Mouse (Mus musculus) gastrocnemius, postnatal 14 days (tissue): ENCODE measurements around the gene Opa3. TPM values are rescaled to one million over a fixed set of nuclear protein-coding genes. Genes with fewer than 3 reads are reported as not detected.

Experiments used
- DNase-seq: peaks from one replicate; pipeline ENCODE4 v3.0.0; 2021; ENCODE audit warnings: mixed read lengths
- intact Hi-C: fragments of 180-260 bp; cut with DNase I; formaldehyde crosslinking; loops from one replicate; pipeline ENCODE4 v1.15.1; 2025; ENCODE audit warnings: low total_unique reads
- long read RNA-seq, 2 experiments: library from polyadenylated mRNA; stranded (forward); transcript quantifications; one replicate each; pipeline ENCODE4 v2.0.0; 2021
- total RNA-seq, 2 experiments: library from RNA; stranded (reverse); gene quantifications; 2 replicates each; pipeline ENCODE4 v1.2.3; 2021

The Opa3 gene
- total RNA-seq = 10 to 100 TPM; 35.1 to 43.0 TPM
- long read RNA-seq, experiment 1, transcript Opa3-201 (2 exons, 3,366 nt) = major isoform, 72 of 78 reads
- long read RNA-seq, experiment 1, partial matches to known transcripts = 5 of 78 reads
- long read RNA-seq, experiment 1, other reads (novel, unspliced or antisense) = 1 of 78 reads
- long read RNA-seq, experiment 2, transcript Opa3-201 (2 exons, 3,366 nt) = major isoform, 109 of 119 reads
- long read RNA-seq, experiment 2, partial matches to known transcripts = 10 of 119 reads
- long read RNA-seq, experiment 2, other reads (novel, unspliced or antisense) = 0 of 119 reads

DNA sequence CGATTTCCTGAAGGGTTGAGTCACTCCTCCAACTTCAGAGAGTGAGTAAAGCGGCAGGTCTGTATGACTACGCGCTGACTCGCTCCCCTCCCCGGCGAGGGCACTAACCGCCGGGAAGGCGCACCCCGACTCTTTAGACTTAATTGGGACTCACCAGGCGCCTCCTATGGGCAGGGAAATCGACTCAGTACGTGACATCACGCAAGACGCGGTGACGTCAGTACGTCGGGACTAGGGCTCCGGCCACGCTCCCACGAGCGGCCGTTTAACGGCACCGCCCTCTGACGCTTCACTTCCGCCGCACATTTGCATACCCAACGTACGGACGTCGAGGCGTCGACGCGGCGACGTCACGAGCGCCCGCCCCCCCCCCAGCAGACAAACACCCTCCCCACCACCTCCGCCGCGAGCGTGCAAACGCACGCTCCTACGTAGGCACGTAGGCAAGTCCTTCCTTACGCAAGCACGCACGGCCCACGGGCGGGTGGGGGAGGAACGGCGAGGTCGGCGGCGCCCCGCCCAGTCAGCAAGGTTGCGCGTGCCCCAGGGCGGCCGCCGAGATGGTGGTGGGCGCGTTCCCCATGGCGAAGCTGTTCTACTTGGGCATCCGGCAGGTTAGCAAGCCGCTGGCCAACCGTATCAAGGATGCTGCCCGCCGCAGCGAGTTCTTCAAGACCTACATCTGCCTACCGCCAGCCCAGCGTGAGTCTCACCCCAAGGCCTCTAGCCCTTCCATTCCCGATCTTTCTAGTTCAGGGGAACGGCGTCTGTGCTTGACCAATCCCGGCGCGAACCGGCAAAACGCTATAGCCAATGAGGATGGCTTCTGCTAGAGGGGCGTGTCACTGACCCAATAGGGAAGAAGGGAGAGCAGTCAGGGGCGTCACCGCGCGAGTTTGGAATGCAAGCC, at the start of gene Opa3:
Opa3 (plus strand) TSS at position 452 of the 910 bp plus-strand sequence.
- DNase-seq = peak; percentile 99
- intact Hi-C loops = no loop called here

DNA sequence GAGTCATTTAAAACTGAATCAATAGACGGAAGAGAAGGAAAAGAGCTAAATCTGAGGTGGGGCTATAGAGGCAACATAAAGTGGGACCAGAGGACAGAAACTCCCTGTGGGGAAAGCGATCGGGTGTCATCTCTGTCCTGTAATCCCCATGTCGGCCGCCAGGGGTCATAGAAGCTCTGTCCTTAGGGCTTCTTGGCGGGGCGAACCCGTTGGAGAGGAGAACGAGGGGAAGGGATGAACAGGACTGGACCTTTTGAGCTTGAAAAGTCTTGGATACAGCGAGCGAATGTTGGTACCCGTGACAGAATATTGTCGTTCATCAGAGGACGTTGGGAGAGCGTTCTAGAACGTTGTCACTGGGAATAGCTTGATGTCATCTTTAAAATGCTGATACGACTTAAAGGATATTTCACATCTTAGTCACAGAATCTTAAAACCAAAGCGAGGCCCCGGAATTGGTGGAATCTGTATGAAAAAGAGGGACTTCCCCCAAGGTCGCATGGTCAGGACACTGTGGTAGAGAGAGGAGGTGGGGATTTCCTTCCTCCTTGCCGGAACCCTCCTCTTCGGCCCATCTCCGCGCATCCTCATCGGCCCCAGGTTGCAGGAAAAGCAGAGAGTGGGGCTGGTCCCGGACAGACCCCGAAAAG, 49.6 kb upstream of the Opa3 start:
- intact Hi-C loops = loop anchor here (5.0 kb wide), 1 partner anchor 34 kb away; the partner anchor contains the start of gene Gpr4

DNA sequence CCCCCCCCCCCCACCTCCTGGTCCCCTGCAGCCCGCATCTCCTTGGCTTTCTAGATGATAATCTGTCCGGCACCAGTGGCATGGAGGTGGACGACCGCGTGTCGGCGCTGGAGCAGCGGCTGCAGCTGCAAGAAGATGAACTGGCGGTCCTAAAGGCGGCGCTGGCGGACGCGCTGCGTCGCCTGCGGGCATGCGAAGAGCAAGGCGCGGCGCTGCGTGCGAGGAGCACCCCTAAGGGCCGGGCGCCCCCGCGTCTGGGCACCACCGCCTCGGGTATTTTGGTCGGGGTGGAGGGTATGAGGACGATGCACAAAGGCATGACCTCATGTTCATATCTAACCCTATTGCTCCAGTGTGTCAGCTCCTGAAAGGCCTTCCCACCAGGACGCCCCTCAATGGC, 49.0 kb upstream of the Opa3 start:
- intact Hi-C loops = loop anchor here (5.0 kb wide), 1 partner anchor 33 kb away; the partner anchor contains the start of gene Gpr4
- peak; percentile 75 for DNase-seq

More for the DNA sequence above, 49.6 kb upstream of the Opa3 start:
- DNase-seq = peak; percentile 69

DNA sequence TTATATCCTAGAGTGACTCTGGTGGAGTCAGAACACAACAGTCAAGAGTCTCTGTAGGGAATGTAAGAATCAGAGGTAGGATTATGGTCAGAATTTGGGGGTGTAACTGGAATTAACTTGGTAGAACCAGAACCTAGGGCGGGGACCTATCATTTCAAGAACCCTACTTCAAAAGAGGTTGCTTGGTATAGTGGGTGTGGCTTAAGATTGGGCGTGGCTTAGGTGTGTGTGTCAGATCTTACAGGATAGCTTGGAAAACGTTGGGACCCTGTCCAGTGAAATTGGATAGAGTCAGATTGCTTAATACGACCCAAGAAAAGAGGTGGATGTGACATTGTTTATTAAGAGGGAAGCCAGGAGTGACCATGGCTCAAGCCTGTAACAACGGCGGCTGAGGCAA, 48.2 kb upstream of the Opa3 start:
- intact Hi-C loops = loop anchor here (5.0 kb wide), 1 partner anchor 32 kb away; the partner anchor contains the start of gene Gpr4
- no peak for DNase-seq

DNA sequence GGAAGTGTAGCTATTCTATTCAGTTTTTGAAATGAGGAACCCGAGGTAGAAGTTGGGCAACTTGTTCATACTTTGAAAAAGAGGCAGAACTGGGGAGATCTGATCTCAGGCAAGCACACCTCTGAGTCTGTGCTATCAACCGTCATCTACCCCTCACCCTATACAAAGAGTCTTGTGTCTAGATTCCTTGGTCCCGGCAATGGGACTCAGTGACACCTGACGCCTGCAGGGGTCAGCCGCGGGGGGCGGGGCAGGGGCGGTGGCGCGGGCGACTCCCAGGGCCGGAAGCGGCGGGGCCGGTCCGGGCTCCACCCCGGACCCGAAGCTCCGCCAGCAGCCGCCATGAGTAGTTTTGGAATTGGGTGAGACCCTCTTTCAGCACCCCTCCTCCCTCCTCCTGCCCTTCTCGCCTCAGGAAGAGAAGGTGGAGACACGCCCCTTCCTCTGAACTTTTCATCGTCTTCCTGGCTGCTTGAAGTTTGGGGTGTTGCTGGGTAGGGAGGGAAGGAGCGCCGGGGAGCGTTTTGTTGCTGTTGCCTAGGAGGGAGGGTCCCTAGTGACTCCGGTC, 47.2 kb upstream of the Opa3 start:
- intact Hi-C loops = no loop called here
- no peak for DNase-seq

DNA sequence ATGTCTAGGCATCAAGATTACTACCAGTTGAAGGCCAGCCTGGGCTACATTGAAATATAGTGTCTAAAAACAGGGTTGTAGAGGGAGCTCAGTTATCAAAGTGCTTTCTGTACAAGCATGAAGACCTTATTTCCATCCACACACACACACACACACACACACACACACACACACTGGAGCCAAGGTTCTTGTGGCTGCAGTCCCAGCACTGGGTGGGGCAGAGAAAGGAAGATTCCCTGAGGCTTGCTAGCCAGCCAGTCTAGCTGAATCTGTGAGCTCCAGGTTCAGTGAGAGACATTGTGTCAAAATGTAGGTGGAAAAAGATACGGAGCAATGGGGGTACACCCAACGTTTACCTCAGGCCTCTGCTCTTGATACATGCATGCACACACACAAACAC, 43.9 kb upstream of the Opa3 start:
- intact Hi-C loops = no loop called here
- no peak for DNase-seq

DNA sequence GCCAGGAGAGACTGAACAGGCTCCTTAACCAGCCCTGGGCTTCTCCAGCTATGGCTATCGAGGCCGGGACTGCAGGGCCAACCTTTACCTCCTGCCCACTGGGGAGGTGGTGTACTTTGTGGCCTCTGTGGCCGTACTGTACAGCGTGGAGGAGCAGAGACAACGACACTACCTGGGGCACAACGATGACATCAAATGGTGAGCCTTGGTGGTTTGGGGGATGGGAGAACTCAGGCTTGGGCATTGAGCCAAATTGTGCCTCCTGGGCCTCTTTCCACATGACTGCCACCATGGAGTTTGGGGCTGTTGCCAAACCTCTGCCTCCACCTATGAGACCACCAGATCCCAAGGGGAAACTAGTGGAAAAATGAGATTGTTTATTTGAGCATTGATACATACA, 43.4 kb upstream of the Opa3 start:
- intact Hi-C loops = no loop called here
- DNase-seq = no peak

DNA sequence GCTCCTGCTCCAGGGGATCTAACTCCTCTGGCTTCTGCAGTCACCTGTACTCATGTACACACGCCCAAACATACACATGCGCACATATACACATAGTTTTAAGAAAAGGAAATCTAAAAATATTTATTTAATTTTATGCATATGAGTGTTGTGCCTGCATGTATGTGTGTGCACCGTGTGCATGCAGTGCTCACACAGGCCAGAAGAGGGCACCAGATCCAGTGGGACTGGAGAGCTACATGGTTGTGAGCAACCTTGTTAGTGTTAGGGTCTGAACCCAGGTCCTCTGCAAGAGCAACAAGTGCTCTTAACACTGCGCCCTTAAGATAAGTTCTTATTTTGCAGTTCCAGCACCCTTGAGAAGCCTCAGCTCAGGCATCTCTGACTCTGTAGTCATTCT, 33.5 kb upstream of the Opa3 start:
- DNase-seq = no peak
- intact Hi-C loops = no loop called here

DNA sequence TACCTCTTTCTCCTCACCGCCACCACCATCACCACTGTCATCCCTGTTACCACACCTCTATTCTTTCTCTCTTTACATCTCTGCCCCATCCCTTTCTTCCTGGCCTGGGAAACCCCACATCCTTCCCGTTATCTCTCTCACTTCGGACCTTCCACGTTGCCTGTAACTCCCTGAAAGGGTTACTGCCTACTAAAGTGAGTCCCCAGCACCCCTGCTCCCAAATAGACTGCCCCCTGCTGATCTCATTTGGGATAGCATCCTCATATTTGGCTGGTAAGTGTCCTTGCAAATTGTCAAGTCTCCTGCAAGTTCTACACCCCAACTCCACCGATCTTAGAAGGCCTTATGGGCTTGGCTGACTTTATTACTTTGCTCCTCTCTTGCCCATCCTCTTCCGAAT, 31.5 kb upstream of the Opa3 start:
- intact Hi-C loops = no loop called here
- no peak for DNase-seq

DNA sequence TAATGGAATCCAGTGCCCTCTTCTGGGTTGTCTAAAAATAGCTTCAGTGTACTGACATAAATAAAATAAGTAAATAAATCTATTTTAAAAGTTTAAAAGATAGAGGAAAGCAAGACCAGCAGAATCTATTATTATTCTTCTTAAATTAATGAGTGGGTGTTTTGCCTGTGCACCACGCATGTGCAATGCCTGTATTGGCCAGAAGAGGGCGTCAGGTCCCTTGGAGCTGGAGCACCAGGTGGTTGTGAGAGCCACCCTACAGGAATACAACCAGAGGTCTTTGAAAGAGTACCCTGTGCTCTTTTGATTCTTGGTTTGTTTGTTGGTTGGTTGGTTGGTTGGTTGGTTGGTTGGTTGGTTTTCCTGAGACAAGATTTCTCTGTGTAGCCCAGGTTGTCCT, 30.1 kb upstream of the Opa3 start:
- DNase-seq = no peak
- intact Hi-C loops = no loop called here

DNA sequence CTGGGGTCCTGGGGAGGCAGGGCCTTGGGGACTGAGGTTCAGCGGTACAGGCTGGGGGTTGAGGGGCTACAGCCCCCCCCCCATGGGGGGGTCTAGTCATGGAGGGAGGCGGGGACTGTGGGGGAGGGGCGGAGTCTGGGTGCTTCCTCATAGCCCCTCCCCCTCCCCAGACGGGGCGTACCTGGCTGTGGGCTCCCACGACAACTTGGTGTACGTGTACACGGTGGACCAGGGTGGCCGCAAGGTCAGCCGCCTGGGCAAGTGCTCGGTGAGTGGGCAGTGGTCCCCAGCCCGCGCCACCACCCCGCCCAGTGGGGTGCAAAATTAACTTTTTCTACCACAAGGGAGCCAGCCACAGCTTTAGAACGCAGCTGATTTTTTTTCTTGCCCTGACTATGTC, 26.5 kb upstream of the Opa3 start:
- intact Hi-C loops = no loop called here
- DNase-seq = no peak

DNA sequence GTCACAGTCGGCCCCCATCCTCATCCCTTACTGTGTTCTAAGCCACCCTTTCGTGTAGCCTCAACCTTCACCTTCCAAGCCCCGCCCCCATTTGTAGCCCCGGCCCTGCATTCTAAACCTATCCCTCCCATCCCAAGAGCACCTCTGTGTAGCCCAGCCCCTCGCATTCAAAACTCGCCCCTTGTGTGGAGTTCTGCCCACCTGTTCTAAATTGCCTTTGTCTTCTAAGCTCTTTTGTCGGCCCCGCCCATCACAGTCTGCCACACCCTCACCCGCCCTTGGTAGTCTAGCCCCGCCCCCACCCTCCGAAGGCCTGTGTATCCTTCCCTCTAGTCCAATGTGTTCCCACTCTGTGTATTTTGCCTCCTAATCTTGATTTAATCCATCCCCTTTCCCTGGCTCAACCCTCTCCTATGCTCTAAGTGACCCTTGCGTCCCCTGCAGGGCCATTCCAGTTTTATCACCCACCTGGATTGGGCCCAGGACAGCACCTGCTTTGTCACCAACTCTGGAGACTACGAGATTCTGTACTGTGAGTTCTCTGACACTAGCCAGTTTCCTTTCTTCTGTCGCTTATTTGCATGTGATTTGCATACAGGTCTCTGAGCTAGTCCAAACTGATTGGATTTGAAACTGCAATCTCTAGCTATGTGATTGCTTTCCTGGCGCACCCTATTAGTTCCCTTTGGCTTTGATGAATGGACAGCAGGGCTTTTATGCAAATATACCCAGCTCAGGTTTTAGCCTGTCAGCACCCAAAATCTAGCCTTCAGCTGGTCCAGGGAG, 25.9 kb upstream of the Opa3 start:
- intact Hi-C loops = no loop called here
- DNase-seq = no peak

DNA sequence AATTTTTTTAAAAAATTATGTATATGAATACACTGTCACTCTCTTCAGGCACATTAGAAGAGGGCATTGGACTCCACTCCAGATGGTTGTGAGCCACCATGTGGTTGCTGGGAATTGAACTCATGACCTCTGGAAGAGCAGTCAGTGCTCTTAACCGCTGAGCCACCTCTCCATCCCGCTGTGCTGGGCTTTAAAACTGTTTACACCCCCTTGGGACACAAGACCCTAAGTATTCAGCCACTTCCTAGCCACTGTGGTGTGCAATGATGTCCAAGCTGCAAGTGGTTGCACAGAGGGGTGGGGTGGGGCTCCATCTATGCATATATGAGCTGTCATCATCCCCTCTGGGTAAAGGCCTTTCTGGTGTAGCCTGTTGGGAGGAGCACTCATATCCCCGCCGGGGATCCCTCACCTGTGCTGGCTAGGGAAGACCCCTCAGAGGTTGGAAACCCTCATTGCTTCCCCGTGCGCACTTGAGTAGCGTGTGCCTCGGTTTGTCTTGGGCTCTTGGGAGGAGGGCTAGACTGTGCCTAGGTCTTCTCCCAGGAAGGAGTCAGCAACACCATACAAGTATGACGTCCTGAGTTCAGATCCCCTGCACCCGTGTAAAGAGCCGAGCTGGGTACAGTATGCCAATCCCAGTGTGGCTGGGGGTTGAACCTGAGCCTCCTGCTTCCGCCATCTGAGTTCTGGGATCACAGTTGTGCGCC, 19.8 kb upstream of the Opa3 start:
- no peak for DNase-seq
- intact Hi-C loops = no loop called here

DNA sequence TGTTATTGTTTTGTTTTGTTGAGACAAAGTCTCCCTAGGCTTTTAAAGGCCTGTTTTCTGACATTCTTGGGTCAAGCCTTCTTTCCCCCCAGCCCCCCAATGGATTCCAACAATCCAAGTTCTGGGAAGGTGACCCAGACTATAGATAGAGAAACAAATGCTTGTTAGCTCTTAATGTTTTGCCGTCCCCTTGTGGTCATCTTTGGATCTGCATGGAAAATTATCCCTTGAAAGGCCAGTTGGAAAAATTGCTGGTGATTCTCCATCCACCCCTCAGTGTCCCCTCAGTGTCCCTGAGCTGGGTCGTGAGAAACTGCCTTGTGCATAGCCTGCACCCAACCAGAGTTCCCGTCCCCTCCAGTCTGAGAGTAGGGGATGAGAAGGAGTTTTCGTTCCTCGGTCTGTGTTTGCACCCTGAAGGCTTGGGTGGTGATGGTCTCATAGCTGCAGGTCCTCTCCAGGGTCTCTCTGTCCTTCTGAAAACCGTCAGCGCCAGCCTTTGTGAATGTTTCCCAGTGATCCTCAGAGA, 19.1 kb upstream of the Opa3 start:
- DNase-seq = no peak
- intact Hi-C loops = no loop called here

DNA sequence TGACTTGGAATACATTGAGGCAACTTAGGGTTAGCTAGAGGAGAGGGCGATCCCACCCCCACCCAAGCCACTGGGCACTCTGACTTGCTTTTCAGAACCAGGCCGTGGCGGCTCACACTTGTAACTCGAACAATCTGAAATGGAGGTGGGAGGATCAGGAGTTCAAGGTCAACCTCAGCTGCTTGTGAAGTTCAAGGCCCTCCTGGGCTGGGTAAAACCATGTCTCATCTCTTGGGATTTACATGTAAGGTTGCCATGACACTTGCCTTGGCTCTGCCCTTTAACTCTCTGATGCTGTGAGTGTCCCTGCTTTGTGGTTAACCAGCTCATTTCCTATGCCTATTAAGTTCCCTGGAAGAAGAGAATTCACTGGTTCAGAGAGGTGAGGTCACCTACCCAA, 18.6 kb upstream of the Opa3 start:
- intact Hi-C loops = no loop called here
- DNase-seq = no peak

DNA sequence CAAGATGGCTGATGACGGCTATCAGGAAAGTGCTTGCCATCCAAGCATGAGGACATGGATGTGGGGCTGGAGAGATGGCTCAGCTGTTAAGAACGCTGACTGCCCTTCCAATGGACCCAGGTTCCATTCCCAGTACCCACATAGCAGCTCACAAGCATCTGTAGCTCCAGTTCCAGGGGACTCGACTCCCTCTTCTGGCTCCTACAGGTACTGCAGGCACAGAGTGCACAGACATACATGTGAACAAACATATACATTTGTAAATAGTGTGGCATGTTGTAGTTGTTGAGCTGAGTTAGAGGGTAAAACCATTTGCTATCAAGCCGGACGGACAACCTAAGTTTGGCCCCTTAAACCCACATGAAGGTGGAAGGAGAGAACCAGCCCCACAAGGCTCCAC, 18.1 kb upstream of the Opa3 start:
- no peak for DNase-seq
- intact Hi-C loops = loop anchor here (5.0 kb wide), 1 partner anchor 33 kb away; the partner anchor contains the start of gene Eml2

DNA sequence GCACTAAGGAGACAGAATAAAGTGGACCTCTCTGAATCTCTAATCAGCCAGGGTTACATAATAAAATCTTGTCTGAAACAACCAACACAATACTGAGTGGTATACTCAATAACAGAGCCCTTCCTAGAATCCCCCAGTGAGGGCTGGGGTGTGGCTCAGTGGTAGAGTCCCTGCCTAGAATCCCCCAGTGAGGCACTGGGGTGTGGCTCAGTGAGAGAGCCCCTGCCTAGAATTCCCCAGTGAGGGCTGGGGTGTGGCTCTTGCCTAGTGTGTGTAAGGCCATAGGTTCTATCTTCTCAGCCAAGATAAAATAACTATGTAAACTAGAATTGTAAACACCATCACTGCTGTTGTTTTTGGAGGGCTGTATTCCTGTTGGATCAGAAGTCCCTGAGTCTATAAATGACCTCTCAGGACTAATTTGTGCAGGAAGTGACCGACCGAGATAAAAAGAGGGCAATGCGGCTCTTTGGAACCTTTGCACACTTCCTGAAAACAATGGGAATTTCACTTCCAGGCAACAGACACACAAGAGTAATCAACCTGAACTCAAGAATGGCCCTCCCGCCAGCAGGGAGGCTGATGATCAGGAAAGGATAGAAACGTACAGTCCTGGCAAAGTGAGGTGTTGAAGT, 17.0 kb upstream of the Opa3 start:
- intact Hi-C loops = loop anchor here (5.0 kb wide), 1 partner anchor 34 kb away; the partner anchor contains the start of gene Eml2
- no peak for DNase-seq
